Mouse (Mus musculus) ovary, postnatal 36 days (tissue): ENCODE measurements around the gene Mroh8.
"Not testable (repeated sequence)": the region's sequence is repeated elsewhere in the genome, so short reads cannot be mapped to it uniquely, and the experiment has no call there.

Experiments used
- DNase-seq: peaks from one replicate; pipeline ENCODE4 v3.0.0; 2022; ENCODE audit warnings: low spot score, mixed read lengths

Gene Mroh8

DNA sequence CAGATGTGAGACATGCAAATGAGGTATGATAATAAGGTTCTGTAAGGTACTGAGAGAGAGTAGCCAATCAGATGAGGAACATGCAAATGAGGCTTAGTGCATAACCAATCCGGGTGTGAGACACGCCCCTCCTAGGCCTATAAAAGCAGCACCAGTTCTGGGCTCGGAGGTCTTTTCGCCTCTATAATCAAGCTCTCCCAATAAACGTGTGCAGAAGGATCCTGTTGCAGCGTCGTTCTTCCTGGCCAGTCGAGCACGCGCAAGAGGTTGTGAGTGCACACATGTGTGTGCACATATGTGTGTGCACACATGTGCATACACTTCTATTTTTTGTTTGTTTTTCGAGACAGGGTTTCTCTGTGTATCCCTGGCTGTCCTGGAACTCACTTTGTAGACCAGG, 80.9 kb downstream of the Mroh8 start:
- not testable (repeated sequence) for DNase-seq

DNA sequence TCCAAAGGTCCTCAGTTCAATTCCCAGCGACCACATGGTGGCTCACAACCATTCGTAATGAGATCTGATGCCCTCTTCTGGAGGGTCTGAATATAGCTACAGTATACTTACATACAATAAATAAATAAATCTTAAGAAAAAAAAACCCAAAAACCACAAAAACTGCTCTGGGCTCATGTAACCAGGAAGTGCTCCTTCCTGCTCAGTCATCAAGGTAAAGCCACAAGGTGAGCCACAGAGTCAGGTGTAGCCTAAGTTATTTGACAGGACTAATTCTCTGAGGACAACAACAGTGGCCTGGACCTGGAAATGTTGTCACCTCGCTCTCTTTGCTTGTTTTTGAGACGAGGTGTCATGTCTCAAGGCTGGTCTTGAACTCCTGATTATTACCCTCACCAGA, 88.7 kb downstream of the Mroh8 start:
- no peak for DNase-seq

DNA sequence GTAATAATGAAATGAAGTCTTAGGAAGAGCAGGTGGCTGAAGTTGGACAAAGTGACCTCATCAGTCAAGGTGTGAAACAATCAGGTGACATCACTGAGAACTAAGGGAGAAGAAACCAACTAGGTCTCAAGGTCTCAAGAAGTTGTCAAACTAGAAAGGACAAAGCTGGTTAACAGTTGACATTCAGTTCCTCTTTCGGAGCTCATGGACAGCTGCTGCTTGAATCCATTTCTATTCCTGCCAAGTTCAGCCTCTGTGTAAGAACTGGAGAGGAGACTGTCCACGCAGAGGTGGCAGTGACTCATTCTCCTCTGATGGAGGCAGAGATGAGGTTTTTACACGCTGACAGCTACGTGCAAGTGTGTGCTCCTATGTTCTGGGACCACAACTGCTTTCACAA, 92.1 kb downstream of the Mroh8 start:
- no peak for DNase-seq

DNA sequence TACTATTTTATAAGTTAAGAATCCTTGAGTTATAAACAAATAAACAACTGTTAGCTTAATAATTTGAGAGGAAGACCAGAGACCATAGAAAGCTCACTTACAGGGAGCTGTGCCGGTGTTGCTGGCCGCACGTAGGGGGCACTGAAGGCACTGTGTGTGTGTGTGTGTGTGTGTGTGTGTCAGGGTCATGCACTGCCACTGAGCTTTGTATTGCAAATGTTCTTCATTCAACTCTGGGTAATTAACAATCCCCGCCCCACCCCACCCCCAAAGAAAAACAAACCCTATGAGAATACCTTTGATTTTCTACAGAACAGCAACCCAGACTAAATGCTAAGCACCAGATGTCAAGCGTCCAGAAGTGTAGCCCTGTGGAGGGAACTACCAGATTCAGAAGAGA, 92.8 kb downstream of the Mroh8 start:
- no peak for DNase-seq

DNA sequence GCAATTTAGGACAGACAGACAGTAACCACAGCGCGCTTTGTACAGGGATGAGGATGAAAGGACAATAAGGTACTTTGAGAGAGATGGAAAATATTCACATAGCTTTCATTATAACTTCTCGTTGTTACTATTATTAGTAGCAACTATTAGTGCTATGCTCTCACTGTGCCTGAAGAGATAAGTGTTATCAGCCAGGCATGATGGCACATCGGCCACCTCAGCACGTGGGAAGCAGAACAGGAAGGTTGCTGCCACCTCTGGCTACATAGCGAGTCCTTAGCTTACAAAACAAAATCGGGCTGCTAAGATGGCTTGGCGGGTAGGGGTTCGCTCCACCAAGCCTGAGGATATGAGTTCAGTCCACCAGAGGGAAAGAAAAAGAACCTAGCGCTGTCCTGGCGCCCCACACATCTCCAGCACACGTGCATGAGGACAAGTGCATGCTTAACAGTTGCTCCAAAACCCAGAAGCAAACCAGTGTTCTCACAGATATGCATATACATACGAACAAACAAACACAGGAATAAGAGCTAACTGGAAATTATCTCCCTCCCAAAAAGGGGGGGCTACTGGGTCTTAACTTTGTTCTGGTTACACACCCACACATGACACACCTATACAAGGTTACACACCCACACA, 94.2 kb downstream of the Mroh8 start:
- DNase-seq = no peak

DNA sequence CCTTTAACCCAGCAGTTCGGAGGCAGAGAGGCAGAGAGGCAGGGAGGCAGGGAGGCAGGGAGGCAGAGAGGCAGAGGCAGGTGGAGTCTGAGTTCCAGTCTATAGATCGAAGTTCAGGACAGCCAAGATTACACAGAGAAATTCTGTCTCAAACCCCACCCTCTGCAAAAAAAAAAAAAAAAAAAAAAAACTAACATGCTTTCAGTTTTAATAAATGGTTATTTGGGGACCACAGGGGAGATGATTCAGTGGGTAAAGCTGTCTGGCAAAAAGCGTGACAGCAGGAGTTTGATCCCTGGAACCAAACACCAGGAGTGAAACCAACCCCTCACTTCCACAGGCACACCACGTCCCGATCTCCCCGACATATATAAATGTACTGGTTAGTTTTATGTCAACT, 101.2 kb downstream of the Mroh8 start:
- DNase-seq = no peak

DNA sequence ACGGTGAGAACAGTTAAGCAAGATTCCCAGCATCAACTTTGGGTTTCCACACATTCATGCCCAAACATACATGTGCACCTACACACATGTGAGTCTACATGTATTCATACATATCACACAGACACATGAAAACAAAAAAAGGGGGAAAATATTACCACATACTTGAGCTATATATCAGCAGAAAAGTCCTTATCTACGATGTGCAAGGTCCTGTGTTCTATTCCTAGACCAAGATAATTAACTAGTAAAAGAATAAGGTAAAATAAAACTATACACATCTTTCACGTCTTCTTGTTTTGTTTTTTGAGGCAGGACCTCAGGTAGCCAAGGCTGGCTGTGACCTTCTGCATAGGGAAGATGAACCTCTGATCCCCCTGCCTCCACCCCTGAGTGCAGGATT, 103.1 kb downstream of the Mroh8 start:
- DNase-seq = no peak

DNA sequence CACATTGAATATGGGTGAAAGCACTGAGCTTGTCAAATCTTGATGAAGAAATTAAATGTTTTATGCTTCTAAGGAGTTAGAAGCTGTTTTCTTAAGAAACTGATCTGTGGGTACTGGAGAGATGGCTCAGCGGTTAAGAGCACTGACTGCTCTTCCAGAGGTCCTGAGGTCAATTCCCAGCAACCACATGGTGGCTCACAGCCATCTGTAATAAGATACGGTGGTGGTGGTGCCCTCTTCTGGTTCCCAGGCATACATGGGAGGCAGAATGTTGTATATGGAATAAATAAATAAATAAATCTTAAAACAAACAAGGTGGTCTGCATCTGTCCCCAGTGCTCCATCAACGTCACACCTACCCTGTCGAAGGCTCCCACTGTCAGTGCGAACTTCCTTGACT, 104.9 kb downstream of the Mroh8 start:
- DNase-seq = no peak

DNA sequence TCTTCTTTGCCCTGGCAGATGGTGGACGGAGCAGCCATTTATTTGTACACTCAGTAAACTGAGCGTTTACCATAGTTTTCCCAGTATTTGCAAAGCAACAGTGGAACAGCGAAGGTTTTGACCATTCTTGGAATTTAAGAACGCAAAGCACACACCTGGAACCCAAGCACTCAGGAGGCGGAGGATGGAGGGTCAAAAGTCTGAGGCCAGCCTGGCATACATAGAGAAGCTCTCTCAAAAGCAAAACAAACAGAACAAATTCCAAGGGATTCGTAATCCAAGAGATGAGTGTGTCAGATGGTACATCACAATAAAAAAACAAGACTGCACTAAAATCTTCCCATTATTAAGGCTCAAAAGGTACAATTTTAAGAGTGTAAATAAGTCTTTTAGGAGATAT, 105.8 kb downstream of the Mroh8 start:
- no peak for DNase-seq

DNA sequence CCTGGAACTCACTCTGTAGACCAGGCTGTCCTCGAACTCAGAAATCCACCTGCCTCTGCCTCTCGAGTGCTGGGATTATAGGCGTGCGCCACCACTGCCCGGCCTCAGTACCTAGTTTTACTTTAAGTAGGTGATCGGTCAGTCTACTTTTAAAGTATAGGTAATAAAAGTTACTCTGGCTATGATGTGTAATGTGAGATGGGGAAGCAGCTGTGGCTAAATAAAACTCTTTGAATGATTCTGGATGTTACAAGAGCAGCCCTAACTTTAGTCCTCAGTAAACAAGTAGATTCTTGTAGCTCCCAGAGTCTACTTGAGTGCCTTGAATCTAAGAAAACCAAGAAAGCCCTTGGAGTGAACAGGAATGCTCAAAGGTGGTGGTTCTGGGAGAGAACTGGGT, 106.4 kb downstream of the Mroh8 start:
- no peak for DNase-seq

DNA sequence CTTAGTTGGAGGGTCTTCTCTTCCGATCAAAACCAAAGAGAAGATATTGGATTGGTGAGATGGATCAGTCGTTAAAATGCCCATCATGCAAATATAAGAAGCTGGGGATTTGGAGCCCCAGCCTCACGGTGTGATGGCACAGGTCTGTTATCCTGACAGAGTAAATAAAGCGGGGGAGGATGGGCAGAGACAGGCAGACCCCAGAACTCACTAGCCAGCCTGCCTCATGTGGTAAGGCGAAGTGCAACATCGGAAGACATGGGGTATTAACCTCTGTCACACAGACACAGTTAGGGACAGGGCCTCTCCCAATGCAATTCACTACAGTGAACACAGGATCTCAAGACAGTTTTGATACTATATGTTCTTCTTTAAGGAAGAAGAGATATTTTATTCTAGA, 108.7 kb downstream of the Mroh8 start:
- no peak for DNase-seq

DNA sequence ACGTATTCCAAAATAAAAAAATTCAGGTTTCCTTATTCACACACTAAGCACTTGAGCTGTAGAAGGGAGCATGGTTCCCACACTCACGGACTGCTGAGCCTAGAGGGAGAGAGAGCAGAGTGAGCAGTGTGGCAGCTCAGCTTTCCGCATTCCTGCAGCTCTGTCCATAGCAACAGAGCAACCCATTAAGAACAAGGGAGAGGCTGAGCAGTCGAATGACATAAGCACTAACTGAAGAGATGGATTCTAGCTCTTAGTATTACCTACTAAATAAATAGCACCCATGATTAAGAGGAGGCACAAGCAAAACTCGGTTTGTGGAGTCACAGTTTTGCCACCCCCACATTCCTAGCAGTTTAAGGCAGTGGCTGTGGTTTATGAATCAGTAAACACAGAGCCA, 109.2 kb downstream of the Mroh8 start:
- DNase-seq = no peak

DNA sequence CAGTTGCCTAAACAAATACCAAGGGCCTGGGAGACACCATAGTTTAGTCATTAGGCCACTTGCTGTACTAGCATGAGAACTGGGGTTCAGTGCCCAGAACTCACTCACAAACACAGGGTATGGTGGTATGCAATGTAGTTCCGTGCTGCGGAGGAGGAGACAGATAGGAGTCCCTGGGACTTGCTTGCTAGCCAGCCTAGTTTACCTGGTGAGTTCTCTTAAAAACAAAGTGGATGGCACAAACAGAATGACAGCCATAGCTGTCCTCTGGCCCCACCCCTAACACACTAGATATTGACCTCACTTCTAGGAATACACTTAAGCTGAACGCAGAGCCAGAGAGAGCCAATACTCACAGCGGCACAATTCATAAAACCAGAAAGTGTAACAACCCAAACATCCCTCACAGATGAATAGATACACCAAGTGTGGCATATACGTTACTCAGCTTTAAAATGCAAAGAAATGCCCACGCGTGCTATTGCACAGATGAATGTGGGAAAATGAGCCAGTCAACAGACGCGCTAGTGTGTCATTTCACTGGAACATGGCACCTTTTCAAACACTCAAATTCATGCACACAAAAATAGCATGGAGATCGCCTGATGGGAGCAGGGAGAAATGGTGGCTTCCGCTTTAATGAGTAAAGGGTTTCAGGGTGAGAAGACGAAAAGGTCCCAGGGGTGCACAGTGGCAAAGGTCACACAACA, 112.8 kb downstream of the Mroh8 start:
- no peak for DNase-seq

DNA sequence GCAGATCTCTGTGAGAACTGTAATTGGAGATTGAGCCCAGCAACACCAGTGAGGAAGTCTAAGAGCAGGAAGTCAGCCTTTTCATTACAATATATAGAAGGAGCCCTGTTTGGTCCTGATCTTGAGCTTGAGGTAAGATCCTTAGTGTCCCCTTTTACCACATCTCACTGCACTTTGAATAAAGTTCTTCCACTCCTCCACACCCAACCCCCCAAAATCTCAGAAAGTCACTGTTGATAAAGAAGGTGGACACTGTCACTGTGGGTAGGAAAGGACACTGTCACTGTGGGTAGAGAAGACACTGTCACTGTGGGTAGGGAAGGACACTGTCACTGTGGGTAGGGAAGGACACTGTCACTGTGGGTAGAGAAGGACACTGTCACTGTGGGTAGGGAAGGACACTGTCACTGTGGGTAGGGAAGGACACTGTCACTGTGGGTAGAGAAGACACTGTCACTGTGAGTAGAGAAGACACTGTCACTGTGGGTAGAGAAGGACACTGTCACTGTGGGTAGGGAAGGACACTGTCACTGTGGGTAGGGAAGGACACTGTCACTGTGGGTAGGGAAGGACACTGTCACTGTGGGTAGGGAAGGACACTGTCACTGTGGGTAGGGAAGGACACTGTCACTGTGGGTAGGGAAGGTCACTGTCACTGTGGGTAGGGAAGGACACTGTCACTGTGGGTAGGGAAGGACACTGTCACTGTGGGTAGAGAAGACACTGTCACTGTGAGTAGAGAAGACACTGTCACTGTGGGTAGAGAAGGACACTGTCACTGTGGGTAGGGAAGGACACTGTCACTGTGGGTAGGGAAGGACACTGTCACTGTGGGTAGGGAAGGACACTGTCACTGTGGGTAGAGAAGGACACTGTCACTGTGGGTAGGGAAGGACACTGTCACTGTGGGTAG, 113.8 kb downstream of the Mroh8 start:
- DNase-seq = not testable (repeated sequence)

DNA sequence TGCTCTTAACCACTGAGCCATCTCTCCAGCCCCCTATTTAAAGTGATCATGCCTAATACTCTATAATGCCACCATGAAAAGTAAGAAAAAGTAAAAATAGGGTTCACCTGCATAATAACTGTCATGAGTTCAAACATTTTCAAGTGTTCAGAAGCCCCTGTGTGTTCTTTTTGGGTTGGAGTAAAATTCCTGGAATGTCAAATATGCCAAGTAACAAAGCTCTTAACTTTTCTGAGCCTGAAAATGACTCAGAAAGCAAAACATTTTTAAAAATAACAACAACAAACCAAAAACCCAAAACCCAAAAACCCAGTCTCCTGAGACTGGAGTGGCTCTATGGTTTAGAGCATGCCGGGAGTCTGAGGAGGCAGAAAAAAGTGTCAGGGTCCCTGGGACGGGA, 115.2 kb downstream of the Mroh8 start:
- DNase-seq = no peak
